Mouse (Mus musculus): ENCODE measurements around the gene Rac2. TPM values are rescaled to one million over a fixed set of nuclear protein-coding genes. Genes with fewer than 3 reads are reported as not detected.

The Rac2 gene
- polyA plus RNA-seq, 1 experiment from 2014 or later = 8.8 TPM

DNA sequence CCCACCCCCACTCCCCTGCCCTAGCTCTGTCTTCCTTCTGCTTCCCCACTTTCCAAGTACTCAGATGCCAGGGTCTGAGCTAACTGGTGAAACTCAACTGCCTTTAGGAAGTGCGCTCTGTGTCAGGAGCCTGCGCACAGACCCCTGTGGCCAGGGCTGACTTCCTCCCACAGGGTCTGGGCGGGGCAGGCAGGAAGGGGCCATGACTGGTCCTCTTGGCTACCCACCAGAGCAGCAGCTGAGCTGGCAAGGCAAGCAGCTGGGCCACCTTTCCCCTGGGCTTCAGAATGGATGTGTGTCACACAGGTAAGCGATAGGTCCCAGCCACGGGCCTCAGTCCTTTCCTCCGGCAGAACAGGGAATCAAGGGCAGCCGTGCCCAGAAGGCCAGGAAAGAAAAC is 24.3 kb upstream of the Rac2 start, which contains the start of gene Cyth4:
TSS of gene Cyth4 (plus strand) at position 134 of the 400 bp plus-strand sequence.
- Histone ChIP-seq H3K9ac (no peak within 1 kb of the TSS), H3K4me2 (no peak within 1 kb of the TSS), H3K27ac (replicated peaks) (no peak within 1 kb of the TSS; the same call in 1 of the 2 replicates), H3K9me3 (no peaks in the 10 kb centered on the region), H3K4me1 (replicated peaks) (no peaks in the 10 kb centered on the region), H3K27me3 (no peaks in the 10 kb centered on the region), H3K36me3 (no peaks in the 10 kb centered on the region), H3K4me3 (no peak within 1 kb of the TSS)
- ATAC-seq (ENCODE audit: low read depth) = no peak
- 81% methylated on average over 7 of the region's 7 CpGs for WGBS

DNA sequence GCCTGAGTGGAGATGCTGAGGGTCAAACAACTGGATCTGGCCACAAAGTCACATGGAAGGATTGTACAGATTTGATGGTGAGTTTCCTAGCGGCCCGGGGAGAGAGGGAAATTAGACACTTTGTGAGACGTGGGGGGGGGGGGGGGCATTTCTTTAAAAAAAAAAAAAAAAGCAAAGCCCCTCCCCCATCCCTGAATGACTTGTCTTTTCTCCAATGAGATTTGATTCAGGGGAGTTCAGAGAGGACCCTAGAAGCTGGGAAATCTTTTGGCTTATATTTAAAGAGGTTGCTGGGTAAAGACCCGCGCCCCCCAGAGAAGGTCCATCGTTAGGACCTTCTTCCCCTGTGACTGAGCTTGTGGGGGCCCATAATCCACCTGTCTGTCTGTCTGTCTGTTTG is 23.9 kb upstream of the Rac2 start:
- no peaks in the 10 kb centered on the region for H3K27me3 ChIP-seq
- H3K36me3 ChIP-seq = no peaks in the 10 kb centered on the region
- no peak overlapping the region for H3K4me2 ChIP-seq
- no peak overlapping the region for H3K9ac ChIP-seq
- H3K4me3 ChIP-seq = no peak overlapping the region
- no peaks in the 10 kb centered on the region for H3K9me3 ChIP-seq
- 79% methylated on average over 6 of the region's 6 CpGs for WGBS
- H3K27ac ChIP-seq (replicated peaks) = no peak overlapping the region
- H3K4me1 ChIP-seq (replicated peaks) = peaks cover under 1% of the 10 kb centered on the region; the same call in 1 of the 2 replicates
- ATAC-seq (ENCODE audit: low read depth) = no peak

DNA sequence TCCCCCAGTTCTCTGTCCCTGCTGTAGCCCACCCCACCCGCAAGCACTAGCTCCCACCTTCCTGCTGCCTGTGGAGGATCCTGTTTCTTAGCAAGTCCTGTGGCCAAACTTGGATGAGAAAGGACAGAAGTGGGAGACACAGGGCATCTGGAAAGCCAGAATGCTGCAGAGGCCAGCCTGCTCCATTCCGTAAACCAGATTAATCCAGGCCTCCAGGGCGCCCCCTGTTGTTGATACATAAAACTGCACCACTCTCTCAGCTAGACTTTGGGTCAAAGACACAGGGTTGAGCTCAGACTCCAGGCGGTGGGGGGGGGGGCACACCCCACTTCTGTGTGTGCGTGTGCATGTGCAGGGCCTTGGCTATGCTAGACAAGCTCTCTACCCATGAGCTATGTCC is 22.9 kb upstream of the Rac2 start:
- WGBS = 69% methylated on average over 5 of the region's 5 CpGs
- Histone ChIP-seq H3K36me3 (no peaks in the 10 kb centered on the region), H3K4me1 (replicated peaks) (peaks cover 5% of the 10 kb centered on the region; the same call in 1 of the 2 replicates), H3K4me3 (no peak overlapping the region), H3K9ac (no peak overlapping the region), H3K9me3 (no peaks in the 10 kb centered on the region), H3K4me2 (no peak overlapping the region), H3K27me3 (no peaks in the 10 kb centered on the region), H3K27ac (replicated peaks) (no peak overlapping the region)
- no peak for ATAC-seq (ENCODE audit: low read depth)

DNA sequence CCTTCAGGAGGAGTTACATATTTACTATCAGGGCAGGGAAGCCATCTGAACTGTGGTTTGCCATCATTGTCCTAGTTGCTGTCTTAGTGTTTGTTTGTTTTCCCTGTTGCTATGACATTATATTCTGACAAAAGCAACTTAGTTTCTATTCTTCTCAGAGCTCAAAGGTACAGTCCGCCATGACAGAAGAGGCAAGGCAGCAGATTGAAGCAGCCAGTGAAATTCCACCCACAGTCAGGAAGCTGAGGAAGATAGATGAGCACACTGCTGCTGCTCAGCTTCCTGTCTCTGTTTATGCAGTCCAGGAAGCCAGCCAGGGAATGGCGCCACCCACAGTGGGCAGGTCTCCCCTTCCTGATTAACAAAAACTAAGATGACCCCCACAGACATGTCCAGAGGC is 22.2 kb upstream of the Rac2 start:
- ATAC-seq (ENCODE audit: low read depth) = no peak
- H3K4me3 ChIP-seq = no peak overlapping the region
- no peak overlapping the region for H3K4me2 ChIP-seq
- H3K4me1 ChIP-seq (replicated peaks) = peaks cover 5% of the 10 kb centered on the region; the same call in 1 of the 2 replicates
- H3K9me3 ChIP-seq = no peaks in the 10 kb centered on the region
- no peaks in the 10 kb centered on the region for H3K36me3 ChIP-seq
- no peak overlapping the region for H3K9ac ChIP-seq
- WGBS = 90% methylated on average over 2 of the region's 2 CpGs
- H3K27me3 ChIP-seq = no peaks in the 10 kb centered on the region
- H3K27ac ChIP-seq (replicated peaks) = no peak overlapping the region

DNA sequence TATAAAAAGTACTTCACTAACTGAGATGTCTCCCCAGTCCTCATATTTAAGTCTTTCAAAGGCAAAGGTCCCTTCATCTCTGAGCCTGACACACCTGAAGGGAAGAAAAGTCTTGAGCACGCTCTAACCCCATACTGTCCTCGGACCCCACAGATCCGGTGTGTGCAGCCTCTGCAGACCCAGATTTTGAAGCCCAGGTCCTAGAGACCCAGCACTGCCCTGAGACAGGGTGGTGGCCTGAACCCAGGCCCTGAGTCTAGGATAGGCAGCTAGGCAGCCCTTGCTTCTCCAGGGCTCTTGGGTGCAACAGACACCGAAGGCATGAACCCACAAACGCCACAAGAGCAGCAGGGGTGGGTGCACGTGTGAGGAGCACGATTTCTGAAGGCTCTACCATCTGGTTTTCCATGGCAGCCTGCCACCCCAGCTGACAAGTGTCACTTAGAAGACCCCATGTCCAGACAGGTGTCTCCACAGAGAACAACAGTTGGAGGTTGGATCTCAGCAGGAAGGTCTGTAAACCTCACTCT is 21.4 kb upstream of the Rac2 start:
- Histone ChIP-seq H3K9me3 (no peaks in the 10 kb centered on the region), H3K4me3 (no peak overlapping the region), H3K9ac (no peak overlapping the region), H3K27me3 (no peaks in the 10 kb centered on the region), H3K4me2 (no peak overlapping the region), H3K27ac (replicated peaks) (no peak overlapping the region), H3K36me3 (no peaks in the 10 kb centered on the region), H3K4me1 (replicated peaks) (peaks cover 5% of the 10 kb centered on the region; the same call in 1 of the 2 replicates)
- no peak for ATAC-seq (ENCODE audit: low read depth)
- WGBS = 85% methylated on average over 7 of the region's 7 CpGs

DNA sequence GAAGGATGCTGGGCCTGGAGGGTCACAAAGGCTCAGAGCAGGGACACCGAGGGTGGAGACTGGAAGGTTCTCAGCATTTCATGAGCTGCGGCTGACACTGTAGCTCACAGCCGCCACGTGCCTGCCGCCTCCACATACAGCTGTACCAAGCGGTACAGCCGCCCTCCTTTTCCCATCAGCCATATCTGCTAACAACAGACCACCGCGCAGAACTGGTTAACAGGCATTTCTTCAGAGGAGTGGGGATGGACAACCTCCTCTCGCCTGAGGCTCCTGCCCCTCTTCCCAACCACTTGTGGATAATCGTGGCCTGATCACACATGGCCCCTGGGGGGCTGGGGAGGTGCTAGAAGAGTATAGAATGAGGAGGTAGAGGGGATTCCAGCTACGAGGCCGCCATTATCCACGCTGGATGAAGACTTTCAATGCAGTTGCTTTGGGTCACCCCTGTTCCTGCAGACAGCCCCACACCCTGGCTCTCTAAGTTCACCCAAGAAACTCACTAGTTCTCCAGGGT is 19.9 kb upstream of the Rac2 start:
- no peaks in the 10 kb centered on the region for H3K9me3 ChIP-seq
- H3K27me3 ChIP-seq = no peaks in the 10 kb centered on the region
- H3K36me3 ChIP-seq = no peaks in the 10 kb centered on the region
- H3K9ac ChIP-seq = no peak overlapping the region
- WGBS = 83% methylated on average over 14 of the region's 14 CpGs
- no peak overlapping the region for H3K4me3 ChIP-seq
- no peak for ATAC-seq (ENCODE audit: low read depth)
- no peak overlapping the region for H3K4me2 ChIP-seq
- peaks cover 7% of the 10 kb centered on the region; the same call in 1 of the 2 replicates for H3K4me1 ChIP-seq (replicated peaks)
- H3K27ac ChIP-seq (replicated peaks) = no peak overlapping the region

DNA sequence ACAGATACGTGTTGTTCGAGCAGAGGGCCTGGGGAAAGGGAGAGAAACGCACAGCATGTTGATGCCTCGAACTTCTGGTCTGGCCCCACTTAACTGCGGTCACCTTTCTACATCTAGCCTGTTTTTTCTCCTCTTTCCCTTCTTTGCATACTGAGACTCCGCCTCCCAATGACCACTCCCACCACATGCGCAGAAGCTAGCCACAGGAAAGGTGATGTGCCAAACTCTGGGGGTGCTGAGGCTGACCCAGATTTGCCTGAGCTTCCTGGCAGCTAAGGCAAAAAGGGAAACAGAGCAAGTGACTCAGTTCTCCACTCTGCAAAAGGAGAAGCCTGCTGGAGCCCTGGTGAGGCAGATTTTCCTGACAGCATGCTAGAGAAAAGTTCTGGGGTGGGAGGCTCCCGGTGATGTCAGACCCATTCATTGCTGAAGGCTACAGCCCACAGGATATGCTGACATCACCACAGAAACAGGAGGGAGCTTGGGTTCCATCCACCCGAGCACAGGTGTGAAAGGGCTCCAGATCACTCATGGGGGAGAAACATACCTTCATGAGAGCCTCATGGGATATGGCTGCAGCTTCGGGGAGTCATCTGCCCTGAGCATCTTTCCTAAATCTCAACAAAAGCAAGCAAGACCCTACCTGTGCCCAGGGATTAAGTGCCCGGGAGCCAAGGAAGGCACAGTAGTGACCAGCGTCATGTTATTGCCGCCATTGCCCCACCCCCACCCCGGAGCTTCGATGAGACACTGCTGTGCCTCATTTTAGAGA is 19.3 kb upstream of the Rac2 start:
- WGBS = 62% methylated on average over 15 of the region's 15 CpGs
- Histone ChIP-seq H3K4me3 (no peak overlapping the region), H3K4me2 (no peak overlapping the region), H3K4me1 (replicated peaks) (peaks cover 9% of the 10 kb centered on the region; the same call in 1 of the 2 replicates), H3K27me3 (no peaks in the 10 kb centered on the region), H3K27ac (replicated peaks) (no peak overlapping the region; the same call in 1 of the 2 replicates), H3K9ac (no peak overlapping the region), H3K9me3 (no peaks in the 10 kb centered on the region), H3K36me3 (no peaks in the 10 kb centered on the region)
- no peak for ATAC-seq (ENCODE audit: low read depth)

DNA sequence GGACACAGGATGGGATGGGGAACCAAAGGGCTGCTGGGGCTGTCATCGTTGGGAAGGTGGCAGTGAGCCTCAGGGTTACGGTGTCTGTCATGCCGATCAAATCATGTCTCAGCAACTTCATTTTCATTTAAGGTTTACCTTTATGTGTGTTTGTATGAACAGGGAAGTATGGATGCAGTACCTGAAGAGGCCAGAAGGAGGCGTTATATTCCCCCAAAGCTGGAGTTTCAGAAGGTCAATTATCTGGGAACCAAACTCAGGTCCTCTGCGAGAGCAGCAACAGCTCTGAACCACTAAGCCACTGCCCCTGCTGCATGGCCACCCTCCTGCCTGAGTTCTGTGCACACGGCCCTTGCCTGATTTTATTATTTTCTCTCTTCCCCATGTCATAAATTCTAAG is 18.2 kb upstream of the Rac2 start:
- H3K4me1 ChIP-seq (replicated peaks) = peaks cover 9% of the 10 kb centered on the region; the same call in 1 of the 2 replicates
- no peak overlapping the region for H3K4me3 ChIP-seq
- ATAC-seq (ENCODE audit: low read depth) = no peak
- H3K36me3 ChIP-seq = no peaks in the 10 kb centered on the region
- no peak overlapping the region for H3K27ac ChIP-seq (replicated peaks)
- 76% methylated on average over 6 of the region's 6 CpGs for WGBS
- no peak overlapping the region for H3K4me2 ChIP-seq
- H3K9ac ChIP-seq = no peak overlapping the region
- H3K9me3 ChIP-seq = no peaks in the 10 kb centered on the region
- no peaks in the 10 kb centered on the region for H3K27me3 ChIP-seq

DNA sequence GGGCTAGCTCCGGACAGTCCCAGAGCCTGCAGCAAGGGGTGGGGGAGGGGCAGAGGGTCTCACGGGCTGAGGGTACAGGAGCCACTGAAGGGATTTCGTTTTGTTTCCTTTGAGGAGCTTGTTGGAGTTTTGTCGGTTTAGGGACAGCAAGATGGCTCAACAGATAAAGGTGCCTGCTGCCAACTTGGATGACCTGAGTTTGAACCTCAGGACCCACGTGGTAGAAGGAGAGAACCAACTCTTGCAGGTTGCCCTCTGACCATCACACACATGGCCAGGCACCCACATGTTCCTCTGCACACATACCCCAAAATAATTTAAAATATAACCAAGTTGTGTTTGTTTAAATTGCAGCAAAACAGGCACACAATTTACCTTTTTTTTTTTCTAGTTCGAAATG is 17.4 kb upstream of the Rac2 start:
- Histone ChIP-seq H3K27ac (replicated peaks) (no peak overlapping the region), H3K9ac (no peak overlapping the region), H3K4me3 (no peak overlapping the region), H3K36me3 (no peaks in the 10 kb centered on the region), H3K9me3 (peaks cover under 1% of the 10 kb centered on the region; the same call in 1 of the 2 replicates), H3K4me1 (replicated peaks) (peaks cover 9% of the 10 kb centered on the region; the same call in 1 of the 2 replicates), H3K4me2 (no peak overlapping the region), H3K27me3 (no peaks in the 10 kb centered on the region)
- no peak for ATAC-seq (ENCODE audit: low read depth)
- WGBS = 76% methylated on average over 6 of the region's 6 CpGs

DNA sequence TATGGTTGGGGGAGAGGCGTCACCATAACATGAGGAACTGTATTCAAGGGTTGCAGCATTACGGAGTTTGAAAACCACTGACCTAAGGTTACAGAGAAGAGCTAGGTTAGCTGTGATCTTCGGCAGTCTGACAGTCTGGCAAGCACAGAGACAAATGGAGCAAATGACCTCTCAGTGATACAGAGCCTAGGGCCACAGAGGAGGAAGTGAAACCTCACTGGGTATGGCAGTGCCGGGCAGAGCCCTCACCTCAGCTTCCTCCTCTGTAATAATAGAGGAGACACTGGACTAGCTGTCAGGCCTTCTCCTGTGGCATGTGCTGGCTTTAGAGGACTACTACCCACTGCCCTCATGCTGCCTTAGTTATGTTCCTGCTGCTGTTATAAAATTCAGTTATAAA is 16.3 kb upstream of the Rac2 start:
- no peak for ATAC-seq (ENCODE audit: low read depth)
- H3K4me1 ChIP-seq (replicated peaks) = peaks cover 9% of the 10 kb centered on the region; the same call in 1 of the 2 replicates
- no peak overlapping the region for H3K4me3 ChIP-seq
- no peaks in the 10 kb centered on the region for H3K27me3 ChIP-seq
- WGBS = 90% methylated on average over 4 of the region's 4 CpGs
- no peak overlapping the region for H3K27ac ChIP-seq (replicated peaks)
- no peak overlapping the region for H3K4me2 ChIP-seq
- no peaks in the 10 kb centered on the region for H3K36me3 ChIP-seq
- no peak overlapping the region for H3K9ac ChIP-seq
- peaks cover 5% of the 10 kb centered on the region; the same call in 1 of the 2 replicates for H3K9me3 ChIP-seq

DNA sequence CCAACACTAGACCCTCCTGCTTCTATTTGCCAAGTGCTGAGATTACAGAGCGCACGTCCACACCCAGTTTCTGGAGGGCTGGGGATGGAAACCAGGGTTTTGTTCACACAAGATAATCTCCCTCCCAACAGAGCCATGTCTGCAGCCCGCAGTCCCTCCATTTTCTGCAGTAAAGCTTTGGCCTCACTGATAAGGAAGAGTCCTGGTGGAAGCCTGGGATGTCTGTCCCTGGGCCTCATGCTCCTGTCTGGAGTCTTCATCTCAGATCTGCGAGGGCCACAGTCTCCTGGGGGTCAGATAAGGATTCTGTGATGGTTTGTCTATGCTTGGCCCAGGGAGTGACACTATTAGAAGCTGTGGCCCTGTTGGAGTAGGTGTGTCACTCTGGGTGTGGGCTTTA is 15.5 kb upstream of the Rac2 start:
- H3K36me3 ChIP-seq = no peaks in the 10 kb centered on the region
- no peaks in the 10 kb centered on the region for H3K27me3 ChIP-seq
- whole genome bisulfite sequencing = 87% methylated on average over 4 of the region's 4 CpGs
- H3K27ac ChIP-seq (replicated peaks) = no peak overlapping the region
- no peak overlapping the region for H3K4me2 ChIP-seq
- peaks cover 9% of the 10 kb centered on the region; the same call in 1 of the 2 replicates for H3K4me1 ChIP-seq (replicated peaks)
- H3K9me3 ChIP-seq = peaks cover 5% of the 10 kb centered on the region; the same call in 1 of the 2 replicates
- ATAC-seq (ENCODE audit: low read depth) = no peak
- no peak overlapping the region for H3K4me3 ChIP-seq
- H3K9ac ChIP-seq = no peak overlapping the region

Data from neural tube, embryonic 13.5 days (tissue).